Mouse (Mus musculus) lung, postnatal 0 days (tissue): Measurements from ENCODE around the gene Ggt5.

Source experiments
- CTCF ChIP-seq: IDR thresholded peaks from 2 replicates; pipeline ENCODE4 v1.5.1; 2016; ENCODE audit warnings: antibody characterized with exemption, mild to moderate bottlenecking
- EP300 ChIP-seq: IDR thresholded peaks from 2 replicates; pipeline ENCODE4 v1.6.1; 2016; ENCODE audit warnings: antibody characterized with exemption, mild to moderate bottlenecking, control low read depth

DNA sequence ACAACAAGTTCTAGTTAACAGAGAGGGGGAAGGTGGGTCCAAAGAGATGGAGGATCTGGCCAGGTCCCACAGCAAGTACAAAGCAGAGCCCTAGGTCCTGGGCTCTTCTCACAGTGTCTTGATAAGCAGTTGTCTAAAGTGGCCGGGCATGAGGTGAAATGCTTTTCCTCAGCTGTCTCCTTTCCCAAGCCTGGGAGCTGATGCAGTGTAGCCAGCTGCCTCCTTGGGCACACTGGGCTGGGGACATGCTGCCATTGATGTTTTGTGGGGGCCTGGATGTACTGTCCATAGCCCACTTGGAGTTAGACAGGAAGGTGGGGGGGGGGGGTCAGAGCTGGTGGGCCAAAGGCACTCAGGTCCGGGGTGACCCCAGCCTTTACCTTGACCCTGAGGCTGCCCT, 37.0 kb upstream of the Ggt5 start:
- no peak for TF ChIP-seq CTCF
- TF ChIP-seq EP300: no peak
